Mouse (Mus musculus) MEL-GATA-1-ER (cell line): ENCODE data around the gene Tmem110.

ENCODE experiments used
- DNase-seq: peaks from one replicate; pipeline ENCODE4 v3.0.0-alpha.2; 2012; ENCODE audit warnings: low read depth; ENCODE audit errors: extremely low read depth

Tmem110 gene

GRCm38 (mm10) chr14:30902628-30903027 is 77.2 kb downstream of the Tmem110 start:
- DNase-seq, result no peak

- DNase-seq, result no peak
Measured at GRCm38 (mm10) chr14:30903036-30903435, 77.6 kb downstream of the Tmem110 start.

DNA sequence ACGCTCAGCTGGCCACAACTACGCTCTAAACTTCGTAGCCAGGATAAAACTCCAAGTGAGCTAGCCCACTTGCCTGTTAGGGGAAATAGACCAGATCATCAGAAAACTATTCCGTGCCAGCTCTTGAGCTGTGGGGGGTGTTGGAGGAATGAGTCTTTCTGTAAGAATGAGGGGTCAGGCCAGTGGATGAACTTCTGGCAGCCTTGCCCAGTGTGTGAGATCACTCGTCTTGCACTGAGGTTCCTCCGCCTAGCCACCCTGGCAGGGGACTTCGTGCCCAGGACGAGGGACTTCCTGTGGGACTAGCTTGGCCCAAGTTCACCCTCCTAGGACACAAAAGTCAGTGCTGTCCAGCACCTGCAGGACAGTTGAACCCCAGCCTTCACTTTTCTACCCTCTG is 78.9 kb downstream of the Tmem110 start:
- no peak for DNase-seq

GRCm38 (mm10) chr14:30906001-30906400 is 80.6 kb downstream of the Tmem110 start:
- no peak for DNase-seq

DNA sequence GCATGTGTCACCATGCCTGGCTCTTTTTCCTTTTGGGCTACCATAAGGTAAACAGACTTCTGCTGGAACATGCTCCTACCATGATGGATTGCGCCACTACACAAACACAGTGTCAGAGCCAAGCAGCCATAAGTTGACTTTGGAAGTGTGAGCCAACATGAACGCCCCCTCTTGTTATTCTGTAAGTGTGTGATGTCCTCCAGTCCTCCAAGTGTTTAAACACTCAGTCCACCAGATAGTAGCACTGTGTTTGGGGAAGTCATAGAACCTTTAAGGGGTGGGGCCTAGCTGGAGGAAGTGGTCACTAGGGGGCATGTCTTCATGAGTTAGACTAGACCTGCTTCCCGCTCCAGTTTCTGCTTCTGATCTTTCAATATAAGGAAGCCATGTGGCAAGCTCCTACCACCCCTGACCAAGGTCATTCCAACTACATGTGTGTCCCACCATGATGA is 82.5 kb downstream of the Tmem110 start:
- peak; percentile 78 for DNase-seq

DNA sequence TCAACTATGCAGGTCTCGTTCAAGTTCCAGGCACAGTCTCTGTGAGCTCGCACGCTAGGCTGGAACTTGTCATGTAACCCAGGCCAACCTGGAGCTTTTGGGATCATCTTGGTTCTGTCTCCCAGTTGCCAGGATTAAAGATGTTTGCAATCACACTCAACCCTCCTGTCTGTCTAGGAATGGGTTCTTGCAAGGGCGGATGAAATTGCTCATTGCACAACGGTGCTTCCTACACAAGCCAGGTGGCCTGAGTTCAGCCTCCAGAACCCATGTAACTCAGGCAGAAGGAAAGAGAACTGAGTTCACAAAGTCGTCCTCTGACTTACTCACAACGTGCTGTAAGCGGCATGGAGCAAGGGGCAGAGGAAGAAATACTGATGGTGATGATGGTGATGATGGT is 85.8 kb downstream of the Tmem110 start:
- no peak for DNase-seq

DNA sequence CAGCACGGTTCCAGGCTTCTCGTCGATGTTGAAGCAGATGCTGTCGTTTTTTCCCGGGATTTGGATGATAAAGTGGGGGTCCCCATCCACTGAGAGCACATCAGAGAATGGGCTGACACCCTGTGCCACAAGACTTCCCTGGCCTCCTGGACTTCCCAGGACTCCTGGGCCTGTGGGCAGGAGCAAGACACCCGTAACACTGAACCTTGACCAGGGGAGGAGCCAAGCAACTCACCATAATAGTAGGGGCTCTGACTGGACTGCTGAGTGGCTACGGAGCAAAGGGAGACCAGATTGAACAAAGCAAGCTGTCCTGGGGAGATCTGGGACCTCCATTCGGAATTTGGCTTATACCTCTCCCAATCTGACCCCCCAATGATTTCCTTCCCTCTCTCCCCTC is 87.3 kb downstream of the Tmem110 start:
- DNase-seq, result no peak

GRCm38 (mm10) chr14:30913404-30913803 is 88.0 kb downstream of the Tmem110 start:
- DNase-seq, result no peak

GRCm38 (mm10) chr14:30916516-30916915 is 91.1 kb downstream of the Tmem110 start:
- no peak for DNase-seq

DNA sequence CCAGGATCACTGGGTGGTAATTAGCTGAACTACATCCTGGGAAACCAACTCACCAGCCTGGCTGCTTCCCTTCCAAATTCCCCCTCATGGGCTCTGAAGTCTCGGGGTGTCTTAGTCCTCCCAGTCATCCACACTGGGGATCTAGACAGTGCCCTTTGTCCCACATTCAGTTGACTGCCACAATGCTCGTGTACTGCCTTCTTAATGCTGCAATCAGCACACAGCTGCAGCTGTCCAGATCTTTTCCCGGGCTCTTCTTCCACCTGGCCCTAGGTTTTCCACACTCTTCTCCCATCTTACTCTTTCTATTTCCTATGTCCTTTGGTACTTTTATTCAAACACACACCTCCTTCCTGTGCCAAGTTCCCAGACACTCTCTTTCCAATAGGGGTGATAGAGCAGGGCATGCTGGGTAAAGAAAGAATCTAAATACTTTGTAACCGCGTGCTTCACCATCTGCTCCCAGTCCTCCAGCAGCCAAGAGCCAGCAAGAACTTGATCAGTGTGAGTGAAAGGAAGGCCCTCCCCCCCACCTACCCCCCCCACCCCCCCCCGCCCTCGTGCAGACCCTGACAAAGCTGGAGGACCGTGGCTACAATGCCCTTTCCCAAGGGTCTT is 96.8 kb downstream of the Tmem110 start:
- no peak for DNase-seq

DNA sequence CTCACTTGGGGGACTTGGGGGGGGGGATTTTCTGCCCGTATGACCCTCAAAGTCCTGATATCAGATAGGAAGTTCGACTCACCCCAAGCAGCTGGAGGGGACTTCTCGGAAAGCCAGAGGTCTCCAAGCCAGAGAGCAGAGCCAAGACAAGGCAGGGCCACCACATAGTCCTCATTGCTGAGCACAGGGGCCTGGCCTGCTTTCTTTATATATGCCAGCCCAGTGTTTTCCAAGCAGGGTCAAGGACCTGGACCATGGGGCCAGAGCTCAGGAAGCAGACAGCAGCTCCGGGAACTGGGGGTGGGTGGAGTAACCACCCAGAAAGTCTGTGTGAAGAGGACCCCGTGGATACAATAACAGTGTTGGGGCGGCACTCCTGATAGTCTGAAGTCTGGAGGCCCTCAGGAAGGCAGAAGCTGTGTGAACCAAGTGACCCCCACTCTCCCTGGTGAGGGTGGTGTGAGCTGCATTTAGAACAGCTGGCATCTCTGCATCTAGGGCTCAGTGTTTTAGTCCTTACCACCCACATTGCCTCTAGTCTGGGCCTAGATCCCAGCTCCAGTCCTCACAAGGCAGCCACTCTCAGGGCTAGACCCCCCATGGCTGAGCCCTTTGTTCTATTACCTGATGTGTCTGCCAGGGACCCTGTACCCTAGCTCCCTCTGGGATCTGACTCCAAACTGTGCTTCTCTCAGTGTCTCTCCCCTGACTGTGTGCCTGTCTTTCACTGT is 98.2 kb downstream of the Tmem110 start, which contains the start of gene Itih3:
Gene Itih3, minus strand, starts transcription at position 386 of the 731 bp plus-strand sequence.
- DNase-seq, result no peak

GRCm38 (mm10) chr14:30925492-30925891 is 100.1 kb downstream of the Tmem110 start:
- DNase-seq, result no peak
